Mouse (Mus musculus) hindbrain, embryonic 11.5 days (tissue): ENCODE results near the gene Zkscan17. TPM values are rescaled to one million over a fixed set of nuclear protein-coding genes. Genes with fewer than 3 reads are reported as not detected.
"Not testable (repeated sequence)": the region's sequence is repeated elsewhere in the genome, so short reads cannot be mapped to it uniquely, and the experiment has no call there.

Experiments
- ATAC-seq: fragments of 200-750 bp; cut with Nextera tagmentation; 2 replicates; pipeline ENCODE4 v1.8.0; 2017; ENCODE audit warnings: mild to moderate bottlenecking, moderate TSS enrichment, moderate library complexity; ENCODE audit not compliant: low FRiP score
- DNase-seq: peaks from one replicate; pipeline ENCODE4 v3.0.0-alpha.2; 2015; ENCODE audit warnings: low spot score
- H3K27ac ChIP-seq: fragments of 300-500 bp; sonication (generic); 2 replicates; pipeline ENCODE4 v1.5.1; 2014; ENCODE audit warnings: mild to moderate bottlenecking, low read depth, low read length
- H3K27me3 ChIP-seq: fragments of 300-500 bp; sonication (generic); 2 replicates; pipeline ENCODE4 v1.6.1; 2014; ENCODE audit warnings: mild to moderate bottlenecking, low read length, moderate library complexity, mixed read lengths; ENCODE audit not compliant: control insufficient read depth, insufficient read depth
- H3K36me3 ChIP-seq: fragments of 300-500 bp; sonication (generic); 2 replicates; pipeline ENCODE4 v1.6.1; 2014; ENCODE audit warnings: mild to moderate bottlenecking, low read length, moderate library complexity, mixed read lengths; ENCODE audit not compliant: control insufficient read depth, insufficient read depth
- H3K4me1 ChIP-seq: fragments of 300-500 bp; sonication (generic); replicated peaks from 2 replicates; pipeline ENCODE4 v1.6.1; 2014; ENCODE audit warnings: low read length, mixed read lengths; ENCODE audit not compliant: control insufficient read depth, insufficient read depth
- H3K4me2 ChIP-seq: fragments of 300-500 bp; sonication (generic); replicated peaks from 2 replicates; pipeline ENCODE4 v1.6.1; 2014; ENCODE audit warnings: mild to moderate bottlenecking, low read depth, low read length
- H3K4me3 ChIP-seq: fragments of 300-500 bp; sonication (generic); 2 replicates; pipeline ENCODE4 v1.5.1; 2014; ENCODE audit warnings: low read depth, low read length
- H3K9ac ChIP-seq: fragments of 300-500 bp; sonication (generic); 2 replicates; pipeline ENCODE4 v1.6.1; 2014; ENCODE audit warnings: low read depth, low read length
- H3K9me3 ChIP-seq: fragments of 300-500 bp; sonication (generic); 2 replicates; pipeline ENCODE4 v1.6.1; 2016; ENCODE audit warnings: low read length; ENCODE audit not compliant: control insufficient read depth
- WGBS: fragments of 180-500 bp; shearing (Covaris S2); extraction: QIAGEN DNeasy Blood & Tissue Kit; methylation state at CpG from one replicate; pipeline ENCODE4 v1.1.7; 2014; 5-methylcytosine and 5-hydroxymethylcytosine counted together
- polyA plus RNA-seq: library from polyadenylated mRNA; unstranded; fragments of >200 nt; fragmentation: Nextera tagmentation; extraction: Ambion mirVana; gene quantifications from 2 replicates; pipeline ENCODE4 v1.2.1, GENCODE M21; 2014

Gene Zkscan17
- polyA plus RNA-seq = 17.1 and 17.9 TPM in 2 replicates

GRCm38 (mm10) chr11:59526472-59527080 lies at the start of gene Zkscan17:
TSS of gene Zkscan17 (minus strand) at chr11:59526751.
- no peaks in the 10 kb centered on the region for H3K36me3 ChIP-seq

GRCm38 (mm10) chr11:59576135-59576534 lies 49.6 kb upstream of the Zkscan17 start, which contains the start of gene Olfr222:
TSS of gene Olfr222 (minus strand) at chr11:59576235.
- H3K9ac ChIP-seq, H3K27me3 ChIP-seq, H3K36me3 ChIP-seq, H3K27ac ChIP-seq, H3K4me3 ChIP-seq, ATAC-seq, H3K4me1 ChIP-seq, H3K9me3 ChIP-seq, H3K4me2 ChIP-seq, DNase-seq: not testable (repeated sequence)

More at GRCm38 (mm10) chr11:59526472-59527080, at the start of gene Zkscan17:
- ATAC-seq = no peak
- DNase-seq = peak; percentile 41
- 44% methylated on average over 7 of the region's 8 CpGs for WGBS
- Histone ChIP-seq H3K9me3 (no peaks in the 10 kb centered on the region), H3K4me3 (no peak within 1 kb of the TSS), H3K9ac (no peak within 1 kb of the TSS), H3K27me3 (no peaks in the 10 kb centered on the region), H3K4me1 (no peaks in the 10 kb centered on the region), H3K4me2 (no peak within 1 kb of the TSS), H3K27ac (no peak within 1 kb of the TSS)

DNA sequence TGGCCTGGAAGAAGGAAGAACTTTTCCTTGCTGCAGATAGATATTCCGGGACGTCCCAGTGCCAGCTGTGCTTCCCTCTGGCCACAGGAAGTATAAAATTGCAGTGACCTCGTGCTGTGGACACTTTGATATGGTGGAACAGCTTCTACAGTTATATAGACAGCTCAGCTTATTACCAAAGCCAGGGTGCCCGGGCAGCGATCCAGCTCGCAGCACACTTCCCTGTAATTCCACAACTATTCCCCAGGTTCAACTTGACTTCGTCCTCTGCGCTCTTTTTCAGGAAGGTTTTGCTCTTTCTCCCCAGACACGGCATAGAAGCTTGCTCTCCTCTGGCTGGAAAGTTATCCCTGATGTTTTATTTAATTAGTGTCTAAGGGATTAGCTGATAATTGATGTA lies 49.2 kb upstream of the Zkscan17 start:
- no peak for DNase-seq
- Histone ChIP-seq H3K27ac (no peak overlapping the region), H3K4me3 (no peak overlapping the region), H3K36me3 (no peaks in the 10 kb centered on the region), H3K4me1 (no peaks in the 10 kb centered on the region), H3K9ac (no peak overlapping the region), H3K4me2 (no peak overlapping the region), H3K9me3 (no peaks in the 10 kb centered on the region), H3K27me3 (no peaks in the 10 kb centered on the region)
- no peak for ATAC-seq
- WGBS = 70% methylated on average over 9 of the region's 9 CpGs

DNA sequence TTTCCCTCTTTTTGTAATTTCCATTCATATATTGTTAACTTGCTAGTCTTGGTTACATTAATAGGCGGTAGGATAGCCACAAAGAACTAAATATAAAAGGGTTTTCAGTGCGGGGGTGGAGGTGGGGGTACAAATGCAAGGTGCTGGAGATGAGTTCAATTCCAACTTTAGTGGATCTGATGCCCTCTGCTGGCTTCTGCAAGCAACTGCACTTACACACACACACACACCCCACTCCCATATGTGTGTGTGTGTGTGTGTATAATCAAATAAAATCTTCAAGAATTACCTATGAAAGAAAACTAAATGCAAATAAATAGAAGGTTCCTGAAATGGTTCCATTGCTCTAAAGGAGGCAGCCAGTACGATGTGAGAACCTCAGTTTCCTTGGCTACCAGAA lies 42.8 kb upstream of the Zkscan17 start:
- peak; percentile 19 for DNase-seq
- Histone ChIP-seq H3K4me2 (no peak overlapping the region), H3K9ac (no peak overlapping the region), H3K27ac (no peak overlapping the region), H3K4me1 (no peaks in the 10 kb centered on the region), H3K27me3 (no peaks in the 10 kb centered on the region), H3K9me3 (no peaks in the 10 kb centered on the region), H3K36me3 (no peaks in the 10 kb centered on the region), H3K4me3 (no peak overlapping the region)
- WGBS = 64% methylated on average over 3 of the region's 3 CpGs
- ATAC-seq = no peak

DNA sequence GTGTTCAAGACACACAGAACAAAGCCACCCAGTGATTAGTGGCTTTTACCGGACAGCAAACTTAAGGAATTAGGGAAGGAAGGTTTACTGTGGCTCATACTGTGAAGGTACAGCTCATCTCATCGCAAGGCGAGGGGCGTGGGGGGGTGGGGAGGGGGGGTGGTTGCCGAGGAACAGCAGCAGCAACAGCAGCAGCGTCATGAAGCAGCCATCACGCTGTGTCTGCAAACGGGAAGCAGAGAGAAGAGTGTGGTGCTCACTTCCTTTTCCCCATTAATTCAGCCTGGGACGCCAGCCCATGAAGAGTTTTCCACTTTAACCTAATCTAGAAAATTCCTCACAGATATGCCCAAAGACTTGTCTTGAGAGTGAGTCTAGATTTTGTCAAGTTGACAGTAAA lies 36.3 kb upstream of the Zkscan17 start:
- Histone ChIP-seq H3K4me2 (no peak overlapping the region), H3K36me3 (no peaks in the 10 kb centered on the region)
- 77% methylated on average over 9 of the region's 9 CpGs for WGBS

DNA sequence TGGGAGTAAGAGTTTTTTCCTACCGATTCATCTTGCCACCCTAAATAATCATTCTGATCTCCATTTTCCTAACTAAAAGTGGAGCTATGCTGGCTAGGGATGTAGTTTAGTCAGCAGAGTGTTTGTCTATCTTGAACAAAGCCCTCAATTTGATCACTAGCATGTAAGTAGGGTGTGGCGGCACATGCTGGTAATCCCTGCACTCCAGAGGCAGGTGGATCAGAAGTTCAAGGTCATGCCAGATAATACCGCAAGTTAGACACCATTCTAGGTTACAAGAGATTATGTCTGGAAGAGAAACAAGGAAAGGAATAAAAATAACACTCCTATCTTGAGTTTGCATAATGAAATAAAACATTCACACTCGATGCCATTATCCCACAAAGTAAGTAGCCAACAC lies 35.8 kb upstream of the Zkscan17 start:
- WGBS = 88% methylated on average over 4 of the region's 4 CpGs
- Histone ChIP-seq H3K9me3 (no peaks in the 10 kb centered on the region), H3K9ac (no peak overlapping the region), H3K4me3 (no peak overlapping the region), H3K4me1 (no peaks in the 10 kb centered on the region), H3K4me2 (no peak overlapping the region), H3K36me3 (no peaks in the 10 kb centered on the region), H3K27ac (no peak overlapping the region), H3K27me3 (no peaks in the 10 kb centered on the region)
- ATAC-seq (no peak), DNase-seq (no peak)

More for the DNA sequence above, 36.3 kb upstream of the Zkscan17 start:
- ATAC-seq (no peak), DNase-seq (no peak)
- no peak overlapping the region for H3K4me3 ChIP-seq
- no peaks in the 10 kb centered on the region for H3K4me1 ChIP-seq
- no peaks in the 10 kb centered on the region for H3K9me3 ChIP-seq
- no peaks in the 10 kb centered on the region for H3K27me3 ChIP-seq
- H3K27ac ChIP-seq = no peak overlapping the region
- H3K9ac ChIP-seq = no peak overlapping the region

DNA sequence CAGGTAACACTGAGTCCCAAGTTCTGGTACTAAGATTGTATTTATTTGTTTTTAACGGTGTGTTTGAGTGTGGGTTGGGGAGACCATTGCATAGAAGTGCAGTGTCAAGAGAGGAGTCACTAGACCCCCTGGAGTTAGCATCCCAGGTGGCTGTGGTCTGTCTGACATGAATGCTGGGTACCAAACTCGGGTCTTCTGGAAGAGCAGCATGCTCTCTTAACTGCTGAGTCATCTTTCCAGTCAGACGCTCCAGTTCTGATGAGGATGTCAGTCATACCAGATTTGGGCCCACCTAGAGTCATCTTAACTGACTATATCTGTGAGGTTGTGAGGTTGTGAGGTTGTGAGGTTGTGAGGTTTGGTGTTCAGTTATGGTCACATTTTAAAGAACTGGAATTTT lies 34.4 kb upstream of the Zkscan17 start:
- no peak for DNase-seq
- no peak for ATAC-seq
- H3K4me1 ChIP-seq = no peaks in the 10 kb centered on the region
- no peak overlapping the region for H3K4me3 ChIP-seq
- no peaks in the 10 kb centered on the region for H3K9me3 ChIP-seq
- no peaks in the 10 kb centered on the region for H3K36me3 ChIP-seq
- H3K4me2 ChIP-seq = no peak overlapping the region
- H3K27ac ChIP-seq = no peak overlapping the region
- 72% methylated on average over 3 of the region's 3 CpGs for WGBS
- no peak overlapping the region for H3K9ac ChIP-seq
- no peaks in the 10 kb centered on the region for H3K27me3 ChIP-seq

DNA sequence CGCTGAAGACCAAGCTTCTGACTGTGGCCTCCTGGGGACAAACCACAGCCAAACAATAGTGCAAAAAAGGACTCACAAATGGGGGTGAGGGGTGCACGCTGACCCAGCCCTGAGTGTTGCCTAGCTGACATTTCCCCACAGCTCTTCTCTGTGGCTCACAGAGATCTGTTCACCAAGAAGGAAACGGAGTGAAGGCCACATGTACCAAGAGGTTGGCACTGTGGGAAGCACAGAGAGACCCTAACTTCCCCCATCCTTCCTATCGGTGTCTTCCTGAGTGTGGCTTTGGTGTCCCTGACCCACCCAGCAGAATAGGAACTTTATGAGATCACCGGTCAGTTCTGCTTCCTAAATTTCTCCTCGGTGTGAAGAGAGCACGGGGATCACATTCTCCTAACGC lies 28.0 kb upstream of the Zkscan17 start:
- no peak overlapping the region for H3K4me3 ChIP-seq
- WGBS = 92% methylated on average over 8 of the region's 8 CpGs
- H3K9me3 ChIP-seq = no peaks in the 10 kb centered on the region
- no peak for DNase-seq
- H3K27me3 ChIP-seq = no peaks in the 10 kb centered on the region
- no peak overlapping the region for H3K9ac ChIP-seq
- no peak for ATAC-seq
- no peaks in the 10 kb centered on the region for H3K4me1 ChIP-seq
- no peaks in the 10 kb centered on the region for H3K36me3 ChIP-seq
- no peak overlapping the region for H3K4me2 ChIP-seq
- H3K27ac ChIP-seq = no peak overlapping the region

- Histone ChIP-seq H3K4me3 (no peak overlapping the region), H3K27ac (no peak overlapping the region), H3K27me3 (no peaks in the 10 kb centered on the region), H3K9me3 (no peaks in the 10 kb centered on the region), H3K9ac (no peak overlapping the region), H3K4me2 (no peak overlapping the region), H3K36me3 (no peaks in the 10 kb centered on the region), H3K4me1 (no peaks in the 10 kb centered on the region)
- 96% methylated on average over 11 of the region's 11 CpGs for WGBS
- DNase-seq (no peak), ATAC-seq (no peak)
Observed at GRCm38 (mm10) chr11:59554127-59554526, 27.6 kb upstream of the Zkscan17 start.
